ENCODE assay signal across 9 mouse cellular contexts in the genomic region with DNA sequence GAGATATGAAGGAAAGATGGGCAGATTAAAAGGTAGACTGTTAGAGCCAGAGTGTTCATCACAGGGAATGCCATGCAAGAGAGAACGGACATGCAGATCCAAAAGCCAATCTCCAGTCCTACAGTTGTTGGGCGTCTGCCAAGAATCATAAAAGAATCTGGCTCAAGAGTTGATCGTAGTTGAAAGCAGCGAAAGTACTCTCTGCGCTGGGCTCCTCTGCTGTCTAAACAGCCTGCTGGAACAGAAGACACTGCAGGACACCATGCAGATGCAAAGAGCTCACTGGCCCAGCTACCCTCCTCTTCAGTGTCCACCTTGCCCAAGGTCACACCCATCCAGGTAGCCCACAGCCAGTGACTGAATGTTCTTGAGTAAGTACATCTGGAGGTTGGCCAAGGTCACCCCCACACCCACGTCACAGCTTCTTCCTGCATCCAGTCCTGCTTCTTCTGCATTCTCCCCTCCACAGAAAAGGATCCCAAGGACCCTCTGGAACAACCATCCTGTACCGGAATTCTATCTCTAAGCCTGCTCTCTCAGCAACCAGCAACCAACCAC.
DNase-seq lines count a peak whose midpoint lies in the region; ATAC-seq and TF ChIP-seq lines count a peak whose summit lies in the region.
"Had no signal": no experiment of that assay in that cellular context is flagged by ENCODE, and none has a peak within 500 bp of the region (broad histone marks: within the 10 kb centered on the region; RNA-seq: fewer than 3 reads in every experiment).

No protein-coding gene starts in this region.

- H3K4me1 ChIP-seq in heart, embryonic 13.5 days: peaks cover 27% of the 10 kb centered on the region
- H3K4me1 ChIP-seq: midbrain, embryonic 15.5 days had no signal

- 22% methylated on average over 7 of the region's 7 CpGs for WGBS in heart, embryonic 13.5 days

- H3K36me3 ChIP-seq in heart, embryonic 13.5 days: no peaks in the 10 kb centered on the region
- H3K36me3 ChIP-seq: midbrain, embryonic 15.5 days had no signal

- H3K27me3 ChIP-seq in heart, embryonic 13.5 days (replicated peaks): 0 out of 2 replicates have a peak, but pooled peaks cover 5% of the 10 kb centered on the region
- H3K27me3 ChIP-seq: midbrain, embryonic 15.5 days; Patski had no signal

- H3K9me3 ChIP-seq in heart, embryonic 13.5 days: no peaks in the 10 kb centered on the region
- H3K9me3 ChIP-seq: midbrain, embryonic 15.5 days had no signal

- DNase-seq in left cerebral cortex, postnatal 4 days: peak; percentile 24
- DNase-seq in left cerebral cortex, adult 2 months (ENCODE audit: extremely low spot score in 1 of 2, low spot score in 2 of 2): no peak
- peak; percentile 45 for DNase-seq in kidney, adult 9 months
- peak; percentile 35 for DNase-seq in skeletal muscle tissue, adult 2 months (ENCODE audit: low read depth, low spot score)
- no peak for DNase-seq in layer of hippocampus, adult 2 months (ENCODE audit: low spot score in 2 of 2)
- DNase-seq in embryo, embryonic 11 days: no peak

- TF ChIP-seq CTCF in left cerebral cortex, adult 2 months (IDR thresholded peaks at IDR 0.05): no peak
- no peak for TF ChIP-seq CTCF in layer of hippocampus, adult 2 months (conservative IDR thresholded peaks at IDR 0.05)

- peak overlapping the region; percentile 38 for H3K4me2 ChIP-seq in heart, embryonic 13.5 days
- H3K4me2 ChIP-seq: midbrain, embryonic 15.5 days had no signal

- H3K9ac ChIP-seq in heart, embryonic 13.5 days: peak overlapping the region; percentile 17; the same call in 1 of the 2 replicates
- H3K9ac ChIP-seq: midbrain, embryonic 15.5 days had no signal

- no peak overlapping the region for H3K4me3 ChIP-seq in left cerebral cortex, adult 2 months
- no peak overlapping the region for H3K4me3 ChIP-seq in heart, embryonic 13.5 days
- H3K4me3 ChIP-seq in layer of hippocampus, adult 2 months: no peak overlapping the region
- H3K4me3 ChIP-seq: midbrain, embryonic 15.5 days had no signal

- no peak for ATAC-seq in heart, embryonic 13.5 days (ENCODE audit: extremely low read depth, insufficient number of reproducible peaks, low FRiP score, low TSS enrichment)
- ATAC-seq: midbrain, embryonic 15.5 days; Patski had no signal

- H3K27ac ChIP-seq in left cerebral cortex, adult 2 months: no peak overlapping the region
- peak overlapping the region; percentile 51 for H3K27ac ChIP-seq in heart, embryonic 13.5 days (replicated peaks)
- no peak overlapping the region for H3K27ac ChIP-seq in layer of hippocampus, adult 2 months
- H3K27ac ChIP-seq: midbrain, embryonic 15.5 days had no signal

- intact Hi-C loops in left cerebral cortex, postnatal 4 days (cut with DNase I): no loop called here
- intact Hi-C loops in left cerebral cortex, adult 2 months (cut with DNase I): no loop called here

Comparison
In these comparisons a context has a peak if more than half of its experiments do, and no peak if none do; other contexts are left out.
1. DNase-seq: peak in left cerebral cortex, postnatal 4 days (single experiment), kidney, adult 9 months (single experiment) and skeletal muscle tissue, adult 2 months (single experiment); none in left cerebral cortex, adult 2 months (0 of 2), layer of hippocampus, adult 2 months (0 of 2) and embryo, embryonic 11 days (single experiment).